Mouse (Mus musculus) c-Kit-positive CD71-positive TER-119-positive erythroid progenitor cells, embryonic 14.5 days (primary cell): ENCODE measurements around the gene Tmem38b.

Source experiments
- DNase-seq: peaks from one replicate; pipeline ENCODE4 v3.0.0-alpha.2; 2013; ENCODE audit warnings: low spot score

The Tmem38b gene

GRCm38 (mm10) chr4:53830016-53830415 lies 4.2 kb downstream of the Tmem38b start:
- no peak for DNase-seq

DNA sequence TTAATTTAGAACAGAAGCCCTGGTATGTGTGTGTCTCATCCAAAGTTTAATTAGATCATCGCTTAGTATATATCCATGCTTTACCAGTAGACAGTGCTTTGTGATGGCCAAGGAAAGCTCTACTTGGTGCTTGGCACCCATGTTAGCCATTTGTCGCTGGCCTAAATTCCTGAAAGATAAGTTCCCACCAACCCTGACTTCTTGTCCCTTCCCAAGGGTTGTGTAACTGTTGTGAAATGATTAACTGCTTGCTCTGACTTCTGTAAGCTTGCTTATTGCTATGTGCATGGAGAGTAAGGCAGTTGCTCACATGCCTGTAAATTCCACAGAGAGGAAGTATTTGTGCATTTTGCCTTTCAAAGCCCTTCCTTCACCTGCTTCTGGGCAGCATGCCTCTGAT lies 4.7 kb downstream of the Tmem38b start:
- DNase-seq = no peak

DNA sequence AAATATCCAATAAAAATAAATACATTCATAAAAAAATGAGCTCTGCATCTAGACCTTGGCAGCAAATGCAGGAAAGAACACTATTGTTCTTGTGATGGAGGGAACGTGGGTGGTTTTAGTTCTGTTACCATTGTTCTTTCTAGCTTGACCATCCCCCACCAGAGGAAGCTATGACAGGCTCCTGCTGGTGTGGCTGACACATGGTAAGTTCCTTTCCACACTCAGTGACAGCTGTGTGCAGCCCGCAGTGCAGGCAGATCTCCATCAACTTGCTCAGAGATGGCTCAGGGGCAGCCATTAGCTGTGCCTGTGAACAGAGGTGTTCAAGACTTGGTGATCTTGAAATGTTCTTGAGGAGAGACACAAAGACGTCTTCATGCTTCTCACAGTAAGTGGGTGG lies 6.5 kb downstream of the Tmem38b start:
- DNase-seq = no peak

DNA sequence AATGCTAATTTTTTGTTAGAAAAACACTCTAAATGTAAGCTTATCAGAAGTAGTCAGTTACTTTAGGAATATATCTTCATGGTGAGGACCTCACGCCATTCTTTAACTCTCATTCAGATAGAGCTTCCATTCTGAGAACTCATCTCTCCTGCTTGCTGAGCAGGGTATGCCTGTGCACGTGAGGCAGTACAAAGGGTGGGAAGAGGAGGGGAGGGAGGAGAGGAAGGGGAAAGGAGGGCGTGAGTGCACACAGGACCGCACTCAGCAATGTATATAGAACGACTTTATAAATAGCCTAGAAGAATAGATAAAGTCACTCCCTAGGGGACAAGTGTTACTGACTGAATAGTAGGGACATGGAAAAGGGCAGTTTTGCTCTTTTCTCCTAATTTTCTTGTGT lies 11.1 kb downstream of the Tmem38b start:
- no peak for DNase-seq

GRCm38 (mm10) chr4:53840158-53840870 lies 14.5 kb downstream of the Tmem38b start:
- no peak for DNase-seq

DNA sequence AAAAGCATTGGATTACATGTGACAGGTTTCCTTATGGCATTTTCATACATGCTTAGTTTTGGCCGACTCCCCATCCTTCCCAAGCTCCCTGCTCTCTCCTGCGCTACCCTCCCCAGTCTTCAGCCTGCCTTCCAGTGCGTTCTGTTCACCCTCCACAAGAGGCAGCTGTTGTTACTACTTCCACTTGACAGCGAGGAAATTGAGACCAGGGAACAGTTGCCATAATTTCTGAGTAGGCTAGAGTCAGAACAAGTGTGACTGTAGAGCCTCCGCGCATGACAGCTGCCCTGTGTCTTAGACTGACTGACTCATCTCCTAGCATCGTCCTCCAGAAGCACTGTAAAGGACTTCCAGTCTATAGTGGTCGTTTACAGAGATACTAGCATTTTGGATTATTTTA lies 17.7 kb downstream of the Tmem38b start:
- DNase-seq = no peak

DNA sequence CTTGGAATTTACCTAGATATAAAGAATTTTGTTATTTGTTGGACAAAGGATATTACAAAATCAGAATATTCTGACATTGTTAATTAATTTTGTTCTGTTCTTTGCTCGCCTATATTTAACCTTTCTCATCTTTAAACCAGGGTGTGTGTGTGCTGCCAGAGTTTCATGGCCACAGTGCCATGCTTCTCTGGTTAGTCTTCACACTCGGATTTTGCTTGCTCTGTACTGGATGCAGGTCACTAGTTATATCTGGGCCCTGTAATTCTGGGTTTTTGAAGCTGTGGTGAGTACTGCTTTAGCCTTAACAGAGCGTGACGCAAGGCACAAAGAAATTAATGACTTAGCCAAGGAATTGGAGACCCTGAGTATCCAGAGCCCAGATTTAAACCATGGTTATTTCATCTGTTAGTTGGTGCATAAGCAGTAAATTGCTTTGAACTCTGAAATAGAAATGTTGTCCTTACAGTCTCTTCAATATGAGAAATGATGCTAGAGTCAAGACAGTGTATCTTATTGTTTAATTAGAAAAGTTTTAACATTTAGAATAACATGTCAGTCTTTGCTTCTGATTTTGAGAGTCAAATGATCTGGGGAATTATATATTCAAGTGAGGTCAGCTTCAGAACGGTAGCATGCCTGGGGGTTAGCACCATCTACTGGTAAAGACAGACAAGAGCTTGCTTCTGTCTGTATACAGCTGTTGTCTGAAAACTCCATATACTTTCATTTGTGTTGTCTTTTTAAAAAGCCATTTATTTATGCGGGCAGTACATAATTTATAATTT lies 19.2 kb downstream of the Tmem38b start:
- no peak for DNase-seq

DNA sequence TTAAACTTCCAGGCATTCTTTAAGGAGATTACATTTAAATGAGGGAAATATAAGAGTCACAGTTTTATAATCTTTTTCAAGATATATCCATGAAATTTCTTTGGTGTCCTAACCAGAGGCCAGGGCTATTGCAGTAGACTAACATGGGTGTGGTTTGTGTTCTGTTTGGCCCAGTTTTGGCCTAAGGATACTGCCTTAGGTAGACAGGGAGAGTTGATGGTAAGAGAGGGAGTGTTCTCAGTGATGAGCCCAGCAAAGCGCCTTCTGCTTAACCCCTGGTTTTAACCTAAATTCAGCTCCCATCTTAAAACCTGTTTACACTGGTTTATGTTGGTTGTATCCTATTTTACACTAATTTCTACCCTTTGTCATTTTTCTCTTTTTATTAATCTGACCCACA lies 19.8 kb downstream of the Tmem38b start:
- no peak for DNase-seq

- DNase-seq = no peak
Observed at GRCm38 (mm10) chr4:53846326-53846725, 20.5 kb downstream of the Tmem38b start.

- no peak for DNase-seq
Observed at GRCm38 (mm10) chr4:53847541-53847940, 21.7 kb downstream of the Tmem38b start.

DNA sequence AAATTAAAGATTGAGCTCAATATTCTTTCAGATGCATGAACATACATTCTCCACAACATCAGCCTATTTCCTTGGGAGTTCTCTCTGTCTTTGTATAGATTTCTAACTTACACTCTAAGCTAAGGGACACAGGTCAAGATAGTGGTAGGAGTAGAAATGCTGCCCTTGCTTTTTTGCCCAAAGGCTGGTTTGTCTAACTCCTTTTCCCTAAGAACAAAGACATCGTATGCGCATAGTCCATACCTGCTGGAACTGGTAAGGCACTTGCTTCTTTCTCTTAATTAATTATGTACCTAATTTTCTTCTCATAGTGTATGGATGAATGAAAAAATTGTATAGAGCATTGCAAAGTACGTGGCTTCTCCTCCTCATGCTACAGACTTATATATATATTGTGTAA lies 22.5 kb downstream of the Tmem38b start:
- no peak for DNase-seq

DNA sequence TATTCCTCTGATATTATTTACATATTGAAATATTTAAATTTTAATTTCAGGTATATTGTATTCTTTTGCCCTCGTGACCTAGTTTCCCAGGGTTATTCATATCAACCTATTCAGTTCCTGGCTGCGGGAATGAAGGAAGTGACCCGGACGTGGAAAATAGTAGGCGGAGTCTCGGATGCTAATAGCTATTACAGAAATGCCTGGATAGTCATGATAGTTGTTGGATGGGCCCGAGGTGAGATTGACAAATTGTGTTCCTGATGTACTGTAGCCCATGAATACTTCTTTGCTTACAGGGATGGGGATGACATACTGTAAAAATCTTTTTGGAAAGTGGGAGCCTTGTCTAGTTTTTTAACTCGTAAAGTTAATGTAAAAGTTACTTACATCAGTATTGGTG lies 23.0 kb downstream of the Tmem38b start:
- no peak for DNase-seq

DNA sequence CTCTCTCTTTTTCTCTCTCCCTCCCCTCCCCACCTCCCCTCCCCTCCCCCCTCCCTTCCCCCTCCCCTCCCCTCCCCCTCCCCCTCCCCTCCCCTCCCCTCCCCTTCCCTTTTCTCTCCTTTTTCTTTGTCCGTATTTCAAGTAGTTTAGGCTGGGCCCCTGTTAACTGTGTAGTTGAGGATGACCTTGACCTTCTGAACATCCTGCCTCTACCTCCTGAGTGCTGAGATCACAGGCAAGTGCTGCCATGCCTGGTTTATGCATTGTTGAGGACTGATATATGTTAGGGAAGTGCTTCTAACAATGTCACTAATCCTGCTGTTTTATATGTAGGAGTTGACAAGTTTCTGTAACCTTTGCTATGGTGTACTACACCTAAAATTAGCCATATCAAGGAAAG lies 24.0 kb downstream of the Tmem38b start:
- DNase-seq = no peak

DNA sequence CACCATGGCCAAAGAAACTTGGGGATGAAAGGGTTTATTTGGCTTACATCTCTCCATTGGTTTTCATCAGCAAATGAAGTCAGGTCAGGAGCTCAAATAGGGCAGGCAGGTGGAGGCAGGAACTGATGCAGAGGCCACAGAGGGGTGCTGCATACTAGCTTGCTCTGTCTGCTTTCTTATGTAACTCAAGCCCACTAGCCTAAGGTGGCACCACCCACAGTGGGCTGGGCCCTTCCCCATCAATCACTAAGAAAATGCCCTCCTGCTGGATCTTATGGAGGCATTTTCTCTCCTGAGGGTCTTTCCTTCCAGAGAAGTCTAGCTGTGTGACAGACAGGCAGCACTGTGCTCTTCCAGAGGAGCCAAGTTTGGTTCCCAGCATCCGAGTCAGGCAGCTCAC lies 27.5 kb downstream of the Tmem38b start:
- DNase-seq = no peak

- DNase-seq = no peak
Observed at GRCm38 (mm10) chr4:53859944-53860343, 34.1 kb downstream of the Tmem38b start.

DNA sequence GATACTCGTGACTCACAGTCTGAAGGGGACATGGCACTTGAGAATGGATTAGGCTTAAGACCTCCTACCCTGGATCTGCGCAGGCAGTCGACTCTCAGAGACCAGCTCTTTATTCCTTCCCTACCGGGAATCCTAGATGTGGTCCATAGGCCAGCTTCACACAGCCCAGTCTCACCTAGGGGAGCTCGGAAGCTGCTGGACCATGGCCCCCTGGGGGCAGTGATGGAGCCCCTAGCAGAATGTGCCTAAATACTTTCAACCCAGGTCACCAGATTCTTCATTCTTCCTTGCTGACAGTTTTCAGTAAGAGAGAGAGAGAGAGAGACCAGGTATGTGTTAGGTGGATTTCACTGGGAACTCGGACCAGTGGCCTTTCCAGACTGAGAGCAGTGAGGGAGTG lies 36.3 kb downstream of the Tmem38b start:
- no peak for DNase-seq

- no peak for DNase-seq
Observed at GRCm38 (mm10) chr4:53864098-53864820, 38.4 kb downstream of the Tmem38b start.

DNA sequence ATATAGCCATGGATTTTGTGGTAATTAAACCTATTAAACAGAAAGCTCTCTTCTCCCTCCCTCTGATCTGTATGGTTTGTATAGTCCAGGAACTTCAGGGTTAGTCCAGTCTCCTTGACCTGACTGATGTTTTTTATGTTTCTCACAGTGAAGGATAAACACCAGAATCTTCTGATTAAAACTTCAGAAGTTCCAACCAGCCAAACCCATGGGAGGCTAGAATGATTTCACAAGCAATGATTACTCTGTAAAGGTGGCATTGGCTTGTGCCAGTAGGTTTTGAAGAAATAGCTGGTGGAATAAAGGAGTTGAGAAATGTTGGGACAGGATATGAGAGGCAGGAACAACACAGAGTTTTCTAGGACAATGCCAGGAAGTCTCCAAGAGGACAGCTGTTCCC lies 40.6 kb downstream of the Tmem38b start:
- DNase-seq = no peak

DNA sequence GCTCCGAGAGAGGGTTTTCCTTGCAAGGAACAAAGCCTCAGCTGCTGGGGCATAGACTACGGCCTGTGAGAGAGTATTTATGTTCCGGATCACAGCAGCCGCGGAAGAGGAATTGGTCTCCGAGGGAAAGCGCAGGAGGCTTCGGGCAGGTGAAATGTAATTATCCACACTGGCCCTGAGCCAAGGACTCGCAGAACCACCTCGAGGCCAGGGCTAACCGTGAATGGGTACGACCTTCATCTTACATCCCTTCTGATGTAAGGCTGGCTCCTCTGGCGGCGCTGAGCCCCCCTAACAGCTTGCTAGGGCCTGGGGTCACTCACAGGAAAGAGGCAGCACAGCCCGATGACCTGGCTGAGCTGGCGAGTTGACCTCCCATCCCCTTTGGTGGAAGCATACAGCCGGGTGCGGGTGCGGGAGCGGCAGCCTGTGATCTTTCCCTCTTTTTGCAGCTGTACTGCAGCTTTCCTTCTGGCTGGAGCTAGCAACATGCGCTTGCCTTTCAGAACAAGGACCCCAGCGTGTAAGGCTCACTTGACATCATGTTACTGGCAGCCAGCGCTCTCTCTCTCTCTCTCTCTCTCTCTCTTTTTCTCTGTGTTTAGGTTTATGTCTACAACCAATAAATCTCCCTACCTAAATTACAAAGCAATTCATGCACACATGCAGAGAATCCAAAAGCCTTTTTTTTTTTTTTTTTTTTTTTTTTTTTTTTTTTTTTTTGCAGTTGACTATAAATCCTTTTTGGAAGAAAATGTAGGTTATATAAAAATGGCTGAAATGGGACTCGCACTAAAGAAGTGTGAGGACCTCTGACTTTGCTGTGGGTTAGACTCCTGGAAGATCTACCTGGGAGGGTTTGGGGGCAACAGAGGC lies 52.9 kb downstream of the Tmem38b start:
- DNase-seq = no peak

DNA sequence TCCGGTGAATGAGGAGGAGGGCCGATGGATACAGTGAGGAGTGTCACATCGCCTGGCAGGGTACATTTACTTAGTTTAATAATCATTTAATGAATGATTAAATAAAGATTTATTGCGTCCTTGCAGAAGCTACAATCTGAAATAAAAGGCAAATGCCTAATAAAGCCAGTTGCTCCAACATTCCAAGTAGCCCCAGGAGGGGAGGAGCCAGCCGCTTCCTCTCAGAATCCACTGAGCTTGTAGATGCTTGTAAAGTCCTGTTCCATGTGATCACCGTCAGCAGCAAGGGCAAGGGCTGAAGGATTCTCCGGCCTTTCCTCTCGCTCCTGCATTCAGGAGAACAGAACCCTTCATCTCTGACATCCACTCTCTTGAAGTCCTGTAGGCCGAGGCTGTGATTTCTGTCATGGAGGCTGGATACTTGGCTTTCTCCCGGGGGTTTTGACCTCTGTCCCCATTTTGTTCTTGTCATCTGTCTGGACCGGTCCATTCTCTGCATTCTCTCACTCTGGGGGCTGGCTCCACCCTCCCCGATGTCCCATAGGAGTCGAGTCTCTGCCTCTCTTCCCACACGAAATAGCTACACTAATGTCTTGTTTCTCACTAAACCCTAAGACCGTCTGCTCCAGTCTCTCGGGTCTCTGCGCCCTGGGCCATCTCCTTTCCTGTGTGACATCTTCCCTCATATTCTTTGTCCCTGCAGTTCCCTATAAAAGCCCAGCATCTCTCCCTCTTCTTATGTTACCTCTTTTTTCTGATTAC lies 57.3 kb downstream of the Tmem38b start:
- no peak for DNase-seq
